Mouse (Mus musculus): ENCODE results near the gene Grip1.

The Grip1 gene

DNA sequence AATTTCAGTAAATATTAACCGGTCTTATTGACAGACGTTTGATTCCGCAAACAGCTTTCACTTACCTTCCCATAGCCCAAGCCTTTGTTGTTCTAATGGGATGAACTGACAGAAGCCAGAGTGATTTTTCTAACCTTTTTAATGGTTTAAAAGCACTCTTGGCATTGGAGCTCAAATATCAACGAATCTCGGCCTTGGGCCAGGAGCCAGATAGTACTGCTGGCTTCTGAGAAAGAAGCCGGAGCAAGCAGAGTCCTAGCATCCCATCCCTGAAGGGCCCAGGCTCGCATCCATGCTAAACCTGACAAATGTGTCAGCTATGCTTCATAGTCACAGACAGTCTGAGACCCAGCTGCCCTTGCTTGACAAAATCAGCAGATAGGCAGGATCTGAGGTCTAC lies 302.6 kb downstream of the Grip1 start:
- in situ Hi-C loops (cut with MboI, MseI) = loop anchor here (10.0 kb wide), 1 partner anchor 251 kb away; no protein-coding TSS in a partner anchor

DNA sequence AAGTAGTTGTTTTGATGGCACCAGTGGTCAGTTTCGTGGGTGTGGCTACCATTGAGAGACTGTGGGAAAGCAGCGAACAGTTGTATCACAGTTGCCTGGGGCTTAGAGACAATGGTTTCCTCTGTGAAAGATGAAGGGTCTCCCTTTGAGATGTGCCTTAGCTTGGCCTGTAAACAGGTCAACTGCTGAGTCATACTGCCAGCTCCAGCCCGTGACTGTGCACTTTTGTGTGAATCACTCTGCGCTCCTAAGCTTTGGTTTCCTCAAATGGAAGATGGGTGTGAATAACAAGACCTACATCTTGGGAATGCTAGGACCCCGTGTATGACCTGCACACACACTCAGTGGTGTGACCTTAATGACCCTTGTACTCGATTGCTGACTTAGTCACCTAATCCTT lies 303.6 kb downstream of the Grip1 start:
- in situ Hi-C loops (cut with MboI, MseI) = loop anchor here (10.0 kb wide), 1 partner anchor 252 kb away; no protein-coding TSS in a partner anchor

DNA sequence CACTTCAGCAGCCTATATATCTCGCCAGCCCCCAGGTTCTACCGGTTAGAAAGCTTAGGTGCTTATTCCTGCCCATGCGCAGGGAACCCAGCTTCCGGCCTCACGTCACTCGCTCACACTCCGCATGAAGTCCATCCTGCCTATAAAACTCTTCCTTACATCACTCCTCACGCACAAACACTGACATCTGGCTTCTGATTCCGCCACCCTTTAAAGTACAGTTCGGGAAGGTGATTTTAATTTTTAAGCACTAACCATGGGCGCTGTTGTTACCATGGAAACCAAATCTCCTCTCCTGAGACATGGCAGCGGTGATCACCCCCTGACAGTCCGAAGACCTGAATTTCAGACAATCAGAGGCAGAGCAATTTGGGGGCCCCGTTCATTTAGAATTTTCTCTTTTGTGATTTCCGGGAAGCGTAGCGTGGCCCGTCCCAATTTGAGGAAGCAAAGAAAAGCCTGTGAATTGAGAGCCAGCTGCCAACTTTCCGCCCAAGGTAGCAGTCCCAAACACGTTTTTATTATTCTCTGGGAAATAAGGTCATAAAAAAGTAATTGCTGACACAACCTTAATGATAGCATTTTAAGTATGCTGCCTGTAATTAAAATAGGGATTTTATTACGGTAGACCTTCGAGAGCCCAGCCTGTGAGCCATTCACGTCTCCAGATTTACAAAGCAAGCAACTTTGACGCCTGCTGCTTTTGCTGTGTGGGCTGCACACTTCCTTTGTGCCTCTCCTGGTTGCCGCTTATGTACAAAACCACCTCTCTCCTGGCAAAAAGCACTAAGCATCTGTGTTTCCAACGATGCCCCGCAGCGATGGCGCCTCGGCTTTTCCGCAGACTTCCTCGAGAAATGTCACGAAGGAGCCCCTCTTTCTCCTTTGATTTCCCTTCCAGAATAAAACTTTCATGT lies 308.1 kb downstream of the Grip1 start:
- in situ Hi-C loops (cut with MboI, MseI) = no loop called here

DNA sequence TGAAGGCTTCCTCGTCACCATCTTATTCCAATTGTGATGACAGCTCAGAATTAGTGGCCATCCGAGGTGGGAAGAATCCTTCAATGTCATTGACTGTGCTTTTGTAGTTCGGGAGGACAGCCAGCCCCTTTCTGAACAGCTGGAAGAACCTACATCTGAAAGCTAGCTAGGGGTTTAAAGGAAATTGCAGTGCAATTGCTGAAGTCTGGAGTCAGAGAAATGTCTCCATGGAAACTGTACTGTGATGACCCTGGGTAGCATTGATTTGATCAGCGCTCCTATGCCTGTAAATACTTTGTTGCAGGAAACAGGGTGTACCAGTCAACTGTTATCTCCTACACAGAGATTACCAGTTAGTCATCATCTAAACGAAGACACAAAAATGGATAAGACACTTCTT lies 325.2 kb downstream of the Grip1 start:
- in situ Hi-C loops (cut with MboI, MseI) = no loop called here

DNA sequence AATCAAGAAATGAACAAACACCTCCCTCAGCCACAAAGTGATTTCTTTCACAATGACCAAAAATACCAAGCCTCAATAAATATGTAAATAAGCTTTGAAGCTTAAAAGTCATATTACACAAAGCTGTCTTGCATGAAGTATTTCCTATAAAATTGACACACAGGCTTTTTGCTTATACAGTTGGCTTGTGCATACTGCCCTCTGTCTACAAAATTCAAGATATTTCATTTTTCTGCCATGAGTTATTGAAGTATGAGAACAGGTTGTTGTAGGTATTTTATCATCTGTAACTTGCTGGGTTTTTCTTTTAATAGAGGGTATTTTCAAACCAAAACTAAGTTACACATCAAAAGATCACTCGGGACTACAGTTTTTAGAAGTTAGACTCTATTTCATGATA lies 326.0 kb downstream of the Grip1 start:
- in situ Hi-C loops (cut with MboI, MseI) = no loop called here

DNA sequence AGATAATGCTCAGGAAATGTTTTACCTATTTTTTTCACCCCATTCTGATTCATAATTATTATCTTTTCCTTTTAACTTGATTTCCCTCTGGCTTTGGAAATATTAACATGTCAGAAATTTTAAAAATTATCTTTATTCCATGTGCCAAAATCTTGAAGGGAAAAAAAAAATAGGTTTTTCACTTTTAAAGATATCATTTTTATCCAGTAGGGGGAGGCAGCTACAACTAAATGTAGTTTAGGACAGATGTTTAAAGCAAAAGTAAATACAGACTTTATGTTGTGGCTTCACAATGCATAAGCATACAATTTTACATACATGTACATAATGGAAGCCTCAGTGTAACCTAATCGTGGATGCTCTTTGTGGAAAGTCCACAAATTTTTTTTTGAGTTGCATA lies 336.9 kb downstream of the Grip1 start:
- in situ Hi-C loops (cut with MboI, MseI) = no loop called here

DNA sequence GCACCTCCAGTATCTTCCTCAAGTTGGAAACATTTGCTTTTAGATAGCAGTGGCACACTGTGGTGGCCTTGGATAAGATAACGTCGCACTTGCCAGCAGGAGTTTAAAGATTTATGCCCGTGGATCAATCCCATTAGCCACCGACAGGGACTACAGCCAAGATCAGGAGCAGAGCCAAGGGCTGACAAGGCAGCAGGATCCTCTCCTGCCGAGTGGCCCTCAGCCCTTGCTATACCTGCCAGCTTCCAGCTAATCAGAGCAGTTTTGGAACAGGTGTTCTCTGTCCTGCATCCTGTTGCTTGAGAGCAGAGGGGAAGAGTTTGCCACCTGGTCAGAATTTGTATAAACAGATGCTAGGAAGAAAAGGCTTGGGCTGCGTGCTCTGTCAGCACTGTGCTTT lies 348.8 kb downstream of the Grip1 start:
- in situ Hi-C loops (cut with MboI, MseI) = loop anchor here (5.0 kb wide), 1 partner anchor 320 kb away; no protein-coding TSS in a partner anchor

DNA sequence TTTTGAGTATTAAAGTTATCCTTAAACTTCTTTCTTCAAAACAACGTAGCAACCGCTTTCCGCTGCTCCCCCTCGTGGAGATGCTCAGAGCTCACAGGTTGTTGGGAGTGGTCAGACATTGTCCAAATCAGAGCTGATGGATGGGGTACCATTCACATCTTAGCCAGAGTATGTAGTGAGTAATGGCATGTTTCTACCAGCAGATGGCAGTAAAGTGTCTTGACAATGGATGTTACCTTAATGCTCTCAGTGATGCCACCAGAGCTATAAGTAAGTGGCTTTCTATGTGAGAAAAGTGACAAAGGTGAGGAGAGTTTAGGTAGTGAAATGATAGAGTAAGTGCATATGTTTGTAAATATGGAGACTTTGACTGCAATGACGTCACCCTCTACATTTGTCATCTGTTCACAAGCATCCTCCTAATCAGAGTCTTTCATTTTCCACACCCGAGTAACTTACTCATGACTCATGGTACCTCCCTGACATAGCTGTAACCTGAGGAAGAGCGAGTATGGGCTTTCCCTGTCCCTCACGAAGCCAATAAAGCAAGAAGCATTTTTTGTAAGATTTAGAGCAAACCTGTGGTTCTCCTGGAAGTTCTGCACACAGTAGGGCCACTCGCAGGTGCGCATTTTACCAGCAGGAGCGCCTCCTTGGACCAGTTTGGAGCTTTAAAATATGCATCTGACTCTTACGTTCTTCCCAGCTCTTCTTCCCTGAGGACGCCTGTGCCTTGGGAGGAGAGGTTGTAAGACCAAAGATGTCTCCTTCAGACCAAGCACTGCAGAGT lies 350.2 kb downstream of the Grip1 start:
- in situ Hi-C loops (cut with MboI, MseI) = loop anchor here (5.0 kb wide), 1 partner anchor 318 kb away; no protein-coding TSS in a partner anchor

DNA sequence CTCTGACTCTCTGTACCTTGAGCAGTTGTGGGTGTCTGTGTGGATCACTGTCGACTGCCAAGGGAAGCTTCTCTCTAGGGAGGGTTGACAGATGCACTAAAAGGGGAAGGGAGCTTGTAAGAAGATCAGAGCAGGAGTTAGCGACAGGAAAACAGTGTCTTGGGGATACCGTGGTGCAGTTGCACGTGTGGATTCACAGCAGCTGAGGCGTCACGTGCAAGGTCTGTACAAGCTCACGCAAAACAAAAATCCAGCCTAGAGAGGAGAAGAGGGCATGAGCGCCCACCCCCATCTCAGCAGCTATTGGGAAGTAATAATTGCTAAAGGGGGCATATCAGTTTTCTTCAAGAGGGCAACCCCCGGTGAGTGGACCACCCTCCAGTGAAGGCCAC lies 350.8 kb downstream of the Grip1 start:
- in situ Hi-C loops (cut with MboI, MseI) = loop anchor here (5.0 kb wide), 1 partner anchor 318 kb away; no protein-coding TSS in a partner anchor

DNA sequence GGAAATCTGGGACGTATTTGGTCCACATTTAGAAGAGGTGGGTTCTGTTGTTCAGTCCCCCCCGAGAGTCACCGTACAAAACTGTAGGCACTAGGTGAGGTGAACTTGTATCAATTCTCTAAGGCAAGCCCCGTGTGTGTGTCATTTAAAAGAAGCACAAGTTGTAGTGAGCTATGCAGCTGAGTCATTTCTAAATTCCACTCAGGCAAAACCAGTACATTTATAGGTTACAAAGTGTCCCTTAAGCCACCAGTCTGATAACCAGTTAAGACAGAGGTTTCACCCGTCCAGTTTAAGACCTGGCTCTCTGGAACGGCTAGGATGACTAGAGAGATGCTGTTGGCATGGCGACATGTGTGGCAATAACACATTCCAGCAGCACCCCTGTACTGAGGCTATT lies 351.5 kb downstream of the Grip1 start:
- in situ Hi-C loops (cut with MboI, MseI) = no loop called here

DNA sequence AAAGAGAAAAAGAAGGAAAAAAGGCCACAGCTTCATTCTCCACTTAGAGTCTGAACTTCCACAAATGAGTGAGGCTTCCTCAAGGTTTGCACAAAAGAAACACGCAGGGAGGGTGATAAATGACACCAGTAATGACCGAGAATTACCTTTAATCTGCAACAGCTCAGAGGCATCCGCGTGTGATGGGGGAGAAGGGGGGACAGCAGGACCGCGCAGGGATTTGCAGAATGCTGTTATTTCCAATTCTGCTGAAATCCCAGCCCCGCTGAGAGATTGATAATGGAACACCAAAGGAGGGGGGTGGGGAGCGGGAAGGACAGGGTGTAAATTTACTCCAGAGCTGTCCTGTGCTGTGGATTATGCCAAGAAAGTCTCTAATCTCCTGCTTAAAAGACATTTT lies 352.5 kb downstream of the Grip1 start:
- in situ Hi-C loops (cut with MboI, MseI) = no loop called here

DNA sequence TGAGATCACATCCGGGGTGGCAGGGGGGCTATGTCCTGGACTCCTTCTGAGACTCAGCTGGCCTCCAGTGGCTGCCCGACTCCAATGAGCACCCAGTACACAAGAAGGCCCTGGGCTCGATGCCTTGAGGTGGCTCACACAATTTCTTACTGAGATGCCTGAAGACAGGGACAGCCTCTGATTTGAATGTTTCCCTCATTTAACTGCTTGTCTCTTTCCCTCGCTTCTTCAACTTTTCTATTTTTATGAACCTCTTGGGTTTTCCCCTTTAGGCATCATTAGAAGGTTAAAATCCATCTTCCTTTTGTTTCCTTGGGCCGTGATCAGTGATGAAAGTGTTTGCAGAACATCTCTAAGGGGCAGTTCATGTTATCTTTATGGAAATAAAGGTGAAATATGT lies 354.8 kb downstream of the Grip1 start:
- in situ Hi-C loops (cut with MboI, MseI) = no loop called here

DNA sequence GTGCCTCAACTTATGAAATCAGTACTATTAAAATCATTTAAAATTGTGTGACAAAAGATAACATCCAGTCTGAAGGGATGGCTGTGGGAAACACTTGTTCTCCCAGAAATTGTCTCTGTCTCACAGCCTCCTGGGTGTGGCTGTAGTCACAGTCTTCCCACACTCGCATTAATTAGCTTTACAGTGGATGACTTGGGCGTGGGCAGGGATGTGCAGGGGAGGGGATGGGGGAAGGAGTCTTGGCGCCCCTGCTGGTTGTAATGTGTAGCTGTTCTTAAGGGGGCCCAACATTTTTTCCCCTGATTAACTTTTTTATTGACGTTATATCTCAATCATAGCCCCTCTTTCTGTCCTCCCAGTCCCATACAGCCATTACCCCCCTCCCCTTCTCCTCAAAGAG lies 360.5 kb downstream of the Grip1 start:
- in situ Hi-C loops (cut with MboI, MseI) = no loop called here

DNA sequence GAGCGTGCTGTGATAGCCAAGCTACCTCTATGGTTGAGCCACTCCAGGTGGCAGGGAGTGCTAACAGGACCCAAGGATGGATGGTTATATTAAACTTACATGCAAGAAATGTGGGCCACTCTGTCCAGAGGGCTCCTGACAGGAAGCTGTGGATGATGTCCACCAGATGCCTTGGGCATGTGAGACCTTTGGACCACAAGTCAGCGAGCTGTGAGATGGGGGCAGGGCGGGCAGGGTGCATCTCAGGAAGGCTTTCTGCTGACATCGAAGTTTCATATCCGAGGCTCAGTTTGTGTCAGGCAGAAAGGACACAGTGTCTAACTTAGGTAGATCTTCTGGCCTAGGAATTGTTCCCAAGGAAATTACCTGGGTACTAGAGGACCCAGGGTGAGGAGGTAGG lies 362.4 kb downstream of the Grip1 start:
- in situ Hi-C loops (cut with MboI, MseI) = no loop called here

DNA sequence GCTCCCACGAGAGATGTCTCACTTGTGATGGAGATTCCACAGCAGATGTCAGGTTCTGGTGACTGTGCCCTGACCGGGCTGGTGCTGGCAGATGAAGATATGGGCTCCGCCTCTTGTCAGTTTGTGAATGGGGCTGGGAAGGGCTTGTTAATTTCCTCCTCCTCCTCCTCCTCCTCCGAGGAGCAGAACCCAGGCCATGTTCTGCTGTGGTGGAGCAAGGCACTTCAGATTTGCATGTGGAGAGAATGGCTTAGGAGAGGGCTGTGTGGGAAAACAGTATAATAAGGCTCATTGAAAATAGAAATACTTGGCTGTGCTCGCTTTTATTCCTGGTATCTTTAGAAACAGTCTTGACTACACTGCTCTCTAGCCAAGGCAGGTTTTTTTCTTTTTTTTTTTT lies 364.8 kb downstream of the Grip1 start:
- in situ Hi-C loops (cut with MboI, MseI) = no loop called here

DNA sequence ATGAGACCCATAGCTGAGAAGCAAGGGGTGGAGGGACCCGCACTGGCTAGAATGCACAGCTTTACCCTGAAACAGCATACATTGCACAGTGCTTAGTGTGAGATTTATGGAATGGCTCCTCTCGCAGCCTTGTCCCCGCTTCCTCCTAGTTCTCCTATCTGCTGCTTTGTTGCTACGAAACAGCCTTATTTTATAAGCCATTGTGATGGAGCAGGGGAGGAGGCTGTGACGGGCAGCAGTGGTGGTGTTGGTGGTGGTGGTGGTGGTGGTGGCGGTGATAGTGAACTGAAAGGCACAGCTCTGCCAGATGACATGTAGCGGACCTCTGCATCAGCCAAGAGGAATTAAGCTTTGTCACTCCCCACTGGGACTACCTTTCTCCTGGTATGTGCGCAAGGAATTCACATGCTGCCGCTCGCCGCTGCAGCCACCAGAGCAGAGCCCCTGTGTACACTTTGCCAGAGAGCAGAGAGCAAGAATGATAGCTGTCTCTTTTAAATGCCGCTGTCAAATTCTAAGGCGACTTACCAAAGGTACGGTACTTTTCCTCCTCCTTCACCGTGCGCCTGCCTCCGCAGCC lies 365.6 kb downstream of the Grip1 start:
- in situ Hi-C loops (cut with MboI, MseI) = no loop called here

DNA sequence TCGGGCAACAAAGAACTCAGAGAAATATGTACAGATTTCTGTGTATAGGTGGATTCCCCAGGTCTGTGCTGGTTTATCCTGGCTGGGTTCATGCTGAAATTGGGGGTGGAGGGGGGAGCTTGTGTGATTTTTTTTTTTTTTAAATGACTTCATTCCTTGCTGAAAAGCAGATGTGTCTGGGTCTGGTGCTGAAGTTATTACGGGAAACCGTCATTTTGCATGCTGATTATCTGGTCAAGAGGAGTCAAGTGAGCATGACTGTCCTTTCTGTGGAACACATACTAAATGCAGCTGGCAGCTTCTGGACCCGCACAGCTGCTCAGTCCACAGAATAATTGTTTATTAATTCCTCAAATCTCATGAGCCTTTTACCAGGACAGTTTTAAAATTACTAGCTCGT lies 366.1 kb downstream of the Grip1 start:
- in situ Hi-C loops (cut with MboI, MseI) = no loop called here

DNA sequence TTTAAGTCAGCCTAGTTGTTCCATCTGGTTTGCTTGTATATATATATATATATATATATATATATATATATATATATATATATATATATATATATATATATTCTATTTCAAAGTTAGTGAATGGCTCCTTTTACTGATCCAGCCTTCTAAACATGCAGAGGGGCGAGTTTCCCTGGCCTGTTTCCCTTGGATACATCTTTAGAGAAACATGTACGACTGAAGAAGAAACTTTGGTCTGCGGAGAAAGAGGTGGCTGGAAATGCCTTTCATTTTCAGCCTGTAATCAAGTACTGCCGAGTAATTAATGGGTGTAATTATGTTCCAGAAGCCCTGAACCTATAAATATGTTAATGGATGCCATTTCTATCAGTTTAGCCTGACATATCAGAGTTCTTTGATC lies 366.8 kb downstream of the Grip1 start:
- in situ Hi-C loops (cut with MboI, MseI) = no loop called here

DNA sequence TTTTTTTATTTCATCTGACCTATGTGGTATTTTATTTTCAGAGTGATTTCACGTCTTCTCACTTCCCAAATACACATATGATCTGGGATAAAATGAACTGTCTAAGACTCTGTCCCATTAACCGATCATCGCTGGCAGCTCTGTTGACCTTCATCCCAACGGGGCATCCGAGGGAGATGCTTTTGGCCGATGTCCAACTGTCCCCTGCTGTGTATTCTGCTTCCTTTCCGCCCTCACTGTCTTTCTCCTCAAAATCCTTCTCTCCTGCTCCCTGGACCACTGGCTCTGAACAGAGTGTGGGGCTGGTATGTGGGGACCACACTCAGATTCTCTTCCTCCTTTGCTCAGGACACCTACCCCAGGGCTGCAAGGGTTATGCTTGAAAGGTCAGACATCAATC lies 370.1 kb downstream of the Grip1 start:
- in situ Hi-C loops (cut with MboI, MseI) = no loop called here

DNA sequence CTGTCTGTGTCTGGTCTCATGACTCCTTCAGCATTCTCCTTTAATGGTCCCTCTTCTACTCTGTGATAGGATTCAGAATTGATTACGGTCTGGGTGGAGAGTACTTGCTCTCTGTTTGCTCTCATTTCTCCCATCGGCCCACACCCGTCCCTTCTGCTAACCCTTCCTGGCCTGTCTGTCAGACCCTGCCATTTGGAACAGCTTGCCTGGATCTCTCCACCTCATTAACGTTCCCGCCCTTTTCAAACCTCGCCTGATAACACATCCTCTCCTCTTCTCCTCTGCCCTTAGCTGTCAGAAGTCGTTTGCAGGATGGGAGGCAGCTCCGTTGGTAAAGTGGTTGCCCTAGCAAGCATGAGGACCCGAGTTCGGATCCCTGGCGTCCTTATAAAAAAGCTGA lies 370.9 kb downstream of the Grip1 start:
- in situ Hi-C loops (cut with MboI, MseI) = no loop called here

DNA sequence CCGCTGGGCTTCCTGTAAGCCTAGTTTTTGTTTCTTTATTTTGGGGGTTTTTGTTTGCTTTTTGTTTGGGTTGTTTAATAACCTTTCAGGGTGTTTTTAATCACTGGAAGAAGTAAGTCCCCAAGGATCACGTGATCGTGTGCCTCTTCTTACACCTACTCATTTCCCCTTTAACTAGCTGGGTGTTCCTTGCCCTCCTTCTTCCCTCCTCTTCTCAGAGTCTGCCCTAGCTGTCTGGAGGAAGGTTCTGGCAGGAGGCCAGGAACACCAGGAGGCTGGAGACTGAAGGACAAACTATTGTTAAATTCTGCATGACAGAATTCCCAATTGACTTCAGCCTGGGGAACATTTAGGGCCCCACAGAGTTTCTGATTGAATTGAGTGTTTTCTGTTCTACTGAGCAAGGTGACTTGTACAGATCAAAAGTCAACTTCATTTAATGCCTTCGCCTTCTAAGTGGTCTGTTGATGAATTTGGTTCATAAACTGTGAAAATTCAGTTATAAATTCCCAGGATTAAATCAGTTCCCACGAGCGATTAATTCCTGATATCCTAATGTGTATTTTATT lies 376.8 kb downstream of the Grip1 start:
- in situ Hi-C loops (cut with MboI, MseI) = no loop called here

DNA sequence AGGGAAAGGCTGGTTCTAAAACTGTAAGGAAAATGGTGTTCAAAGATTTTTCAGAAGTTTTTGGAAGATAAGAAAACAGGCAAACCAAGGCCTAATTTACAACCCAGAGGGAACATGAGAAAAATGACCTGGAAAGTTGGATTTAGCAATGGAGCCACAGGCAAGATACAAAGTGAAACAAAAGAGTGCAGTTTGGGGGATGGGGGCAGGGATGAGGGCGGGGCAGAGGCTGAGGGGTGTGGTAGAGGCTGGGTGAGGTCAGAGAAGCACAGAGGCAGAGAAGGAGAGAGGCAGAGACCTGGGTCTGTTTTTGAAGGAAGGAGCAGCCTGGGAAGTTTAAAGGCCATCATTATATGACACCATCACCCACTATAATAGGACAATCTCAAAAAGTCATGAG lies 377.5 kb downstream of the Grip1 start:
- in situ Hi-C loops (cut with MboI, MseI) = no loop called here
